Mouse (Mus musculus) left cerebral cortex, adult 18-20 months (tissue): ENCODE data around the gene Map3k14. TPM values are rescaled to one million over a fixed set of nuclear protein-coding genes. Genes with fewer than 3 reads are reported as not detected.
A peak's percentile ranks its signal among the peaks of the same experiment; 100 is the strongest.

Source experiments
- DNase-seq, 2 experiments: peaks; one replicate each; pipeline ENCODE4 v3.0.0; 2021 to 2022; ENCODE audit warnings: low spot score in 2 of 2, mixed read lengths in 1 of 2
- total RNA-seq, 2 experiments: library from RNA; stranded (reverse); gene quantifications; 2 replicates each; pipeline ENCODE4 v1.2.3; 2021

The Map3k14 gene
- total RNA-seq, 2 experiments from 2014 or later: 5.7 to 5.9 TPM

DNA sequence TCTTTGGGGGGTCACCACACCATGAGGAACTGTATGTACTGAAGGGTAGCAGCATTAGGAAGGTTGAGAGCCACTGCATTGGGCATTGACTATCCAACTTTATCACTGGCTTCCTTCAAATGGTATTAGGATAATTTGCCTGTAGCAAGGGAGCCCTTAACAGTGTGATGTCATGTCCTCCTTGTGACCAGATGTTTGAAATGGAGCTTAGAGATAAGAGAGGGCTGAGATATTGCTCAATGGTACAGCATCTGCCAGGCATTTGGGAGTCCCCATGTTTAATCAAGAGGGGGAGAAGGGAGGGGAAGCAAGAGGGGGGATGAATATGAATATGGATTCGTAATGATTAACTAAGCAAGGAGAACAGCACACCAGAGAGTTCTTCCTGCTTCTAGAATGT lies 51.9 kb downstream of the Map3k14 start:
- no peak for DNase-seq

DNA sequence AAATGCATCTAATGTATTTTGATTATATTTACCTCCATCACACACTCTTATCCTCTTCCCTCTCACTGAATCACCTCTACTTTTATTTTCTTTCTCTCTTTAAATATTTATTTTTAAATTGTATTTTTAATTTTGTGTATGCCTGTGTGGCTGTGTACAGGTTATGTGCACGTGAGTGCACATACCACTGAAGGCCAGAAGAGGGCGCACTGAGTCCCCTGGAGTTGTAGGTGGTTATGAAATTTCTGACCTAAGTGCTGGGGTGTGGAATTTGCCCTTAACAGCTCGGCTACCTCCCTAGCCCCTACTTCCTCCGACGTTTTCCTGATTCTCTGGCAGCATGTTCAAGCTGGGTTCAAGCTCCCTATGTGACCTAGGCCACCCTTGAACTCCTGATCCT lies 53.6 kb downstream of the Map3k14 start:
- DNase-seq: no peak

DNA sequence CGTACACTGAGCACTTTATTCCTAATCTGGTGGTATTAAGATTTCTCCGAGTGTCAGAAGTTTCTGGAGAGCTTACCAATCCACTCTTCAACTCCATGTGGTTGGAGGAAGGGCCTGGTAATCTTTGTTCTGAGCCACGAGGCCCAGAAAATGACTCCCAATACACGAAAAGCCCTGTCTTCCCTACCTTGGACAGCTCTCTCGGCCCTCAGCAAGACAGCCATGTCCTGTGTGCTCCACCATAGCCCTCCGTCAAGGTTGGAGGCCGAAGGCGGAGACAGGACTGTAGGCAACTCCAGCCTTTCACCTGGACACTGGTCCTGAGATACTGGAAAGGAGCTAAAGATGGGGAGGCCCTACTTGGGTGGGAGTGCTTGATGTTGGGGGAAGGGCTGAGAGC lies 57.0 kb downstream of the Map3k14 start:
- no peak for DNase-seq

DNA sequence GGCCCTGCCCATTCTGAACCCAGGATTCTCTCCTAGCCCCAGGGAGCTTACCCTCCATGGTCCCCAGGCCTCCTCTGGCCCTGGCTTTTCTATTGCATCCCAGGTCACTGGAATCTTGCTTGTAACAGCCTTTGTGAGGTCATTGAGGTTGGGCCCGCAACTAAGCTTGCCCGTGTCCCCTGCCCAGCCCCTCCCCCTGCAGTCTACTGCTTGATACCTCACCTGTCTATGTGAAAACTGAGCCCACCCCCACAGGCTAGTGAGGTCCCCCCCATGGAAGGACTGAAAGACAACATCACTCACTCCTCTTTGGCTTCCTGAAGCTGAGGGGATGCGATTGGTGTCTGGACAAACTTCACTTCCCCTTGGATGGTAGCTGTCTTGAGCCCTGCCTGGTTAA lies 58.8 kb downstream of the Map3k14 start, which contains the start of gene 1700023F06Rik:
Gene 1700023F06Rik (minus strand): TSS at position 101 of the 400 bp plus-strand sequence.
- no peak for DNase-seq

DNA sequence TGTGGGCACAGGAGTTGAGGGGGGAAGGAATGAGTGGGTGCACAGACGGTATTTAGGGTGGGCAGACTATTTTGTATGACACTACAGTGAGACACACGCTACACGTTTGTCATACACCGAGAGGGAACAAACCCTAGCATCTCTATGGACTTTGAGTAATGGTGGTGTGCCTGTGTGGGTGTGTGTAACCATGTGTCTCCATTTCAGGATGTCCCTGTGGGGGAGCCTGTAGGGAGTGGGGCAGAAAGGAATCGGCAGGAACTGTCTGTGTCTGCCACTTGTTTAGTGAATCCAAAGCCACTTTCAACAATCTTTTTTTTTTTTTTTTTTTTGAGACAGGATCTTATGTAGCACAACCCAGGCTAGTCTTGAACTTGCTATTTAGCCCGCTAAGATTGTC lies 61.1 kb downstream of the Map3k14 start:
- DNase-seq: peak in 1 of 2 experiments; percentile 29

DNA sequence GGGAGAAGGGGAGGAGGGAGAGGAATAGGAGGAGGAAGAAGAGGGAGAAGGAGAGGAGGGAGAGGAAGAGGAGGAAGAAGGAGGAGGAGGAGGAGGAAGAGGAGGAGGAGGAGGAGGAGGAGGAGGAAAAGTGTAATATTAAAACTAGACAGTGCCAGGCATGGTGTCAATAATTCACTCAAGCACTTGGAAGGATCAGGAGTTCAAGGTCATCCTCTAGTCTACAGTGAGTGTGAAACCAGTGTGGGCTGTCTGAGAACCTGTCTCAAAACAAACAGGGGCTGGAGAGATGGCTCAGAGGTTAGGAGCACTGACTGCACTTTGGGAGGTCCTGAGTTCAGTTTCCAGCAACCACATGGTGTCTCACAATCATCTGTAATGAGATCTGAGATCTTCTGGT lies 64.9 kb downstream of the Map3k14 start:
- DNase-seq: no peak

DNA sequence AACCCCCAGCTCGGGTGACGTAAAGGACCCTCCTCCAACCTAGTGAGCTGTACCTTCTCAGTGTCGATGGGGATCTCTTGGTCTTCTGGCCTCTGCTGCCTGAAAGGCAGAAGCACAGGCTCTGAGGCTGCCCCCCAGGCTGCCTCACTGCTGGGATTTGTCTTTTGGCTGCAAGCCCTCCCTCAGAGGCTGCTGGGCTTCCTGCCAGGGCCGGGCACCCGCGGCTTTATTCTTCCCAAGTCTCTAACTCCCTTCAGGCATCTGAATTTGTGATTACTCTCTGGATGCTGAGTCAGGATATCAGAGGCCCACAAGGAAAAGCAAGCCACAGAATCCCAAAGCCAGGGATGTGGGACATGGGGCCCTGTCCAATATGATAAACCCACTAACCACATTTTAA lies 65.6 kb downstream of the Map3k14 start:
- peak; percentile 77 to 90 for DNase-seq

DNA sequence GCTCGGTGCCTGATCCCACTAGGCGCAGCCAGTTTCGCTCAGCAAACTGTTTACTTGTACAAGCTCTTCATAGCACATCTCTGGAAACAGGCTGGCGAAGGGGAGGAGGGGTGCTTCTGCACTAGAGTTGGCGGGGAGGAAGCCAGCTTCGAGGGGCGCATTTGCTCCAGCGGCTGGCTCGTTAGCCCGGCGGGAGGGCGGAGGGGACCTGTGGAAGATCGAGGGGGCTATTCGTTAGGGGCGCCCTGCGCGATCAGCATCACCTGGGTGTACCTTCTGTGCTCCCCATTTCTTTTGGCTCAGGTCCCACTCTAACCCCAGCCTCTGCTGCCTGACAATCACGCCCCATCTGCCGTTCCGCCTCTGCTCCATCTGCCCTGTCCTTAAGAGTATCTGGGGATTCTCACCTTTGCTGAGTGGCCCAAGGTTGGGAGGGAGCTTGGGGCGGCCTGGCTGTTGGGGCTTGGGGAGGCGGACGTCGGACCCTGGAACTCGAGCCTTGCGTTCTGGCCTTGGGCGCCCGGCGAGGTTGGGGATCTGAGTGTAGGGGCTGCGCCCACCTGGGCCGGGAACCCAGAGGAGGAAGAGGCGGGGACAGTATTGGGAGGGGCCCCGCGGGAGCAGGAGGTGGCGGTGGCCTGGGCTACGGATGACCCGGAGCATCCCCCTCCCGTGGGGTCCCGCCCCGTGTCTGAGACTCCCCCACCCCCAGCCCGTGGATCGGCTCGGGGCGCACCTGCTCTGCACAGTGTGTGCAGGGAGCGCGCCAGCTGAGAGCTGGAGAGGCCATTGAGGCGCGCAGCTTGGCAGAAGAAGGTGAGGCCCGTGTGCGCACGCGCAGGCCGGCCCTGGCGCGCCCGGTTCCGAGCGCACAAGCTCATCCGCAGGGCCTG lies 68.1 kb downstream of the Map3k14 start:
- peak; percentile 86 to 89 for DNase-seq

DNA sequence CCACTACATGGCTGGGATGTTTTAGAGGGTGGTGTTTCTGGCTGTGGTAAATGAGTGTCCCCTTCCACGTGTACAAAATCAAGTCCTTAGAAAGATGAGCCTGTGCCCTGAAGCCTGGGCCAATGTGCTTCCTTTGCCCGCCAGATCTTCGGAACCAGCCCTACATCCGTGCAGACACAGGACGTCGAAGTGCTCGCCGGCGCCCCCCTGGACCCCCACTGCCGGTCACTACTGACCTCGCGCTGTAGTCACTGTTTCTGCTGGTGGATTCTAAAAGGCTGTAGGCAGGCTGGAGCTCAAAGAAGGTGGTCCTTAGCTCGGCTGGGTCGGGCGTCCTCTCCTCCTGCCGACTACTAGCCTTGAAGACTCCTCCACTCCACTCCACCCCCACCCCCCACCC lies 68.9 kb downstream of the Map3k14 start:
- DNase-seq: no peak

DNA sequence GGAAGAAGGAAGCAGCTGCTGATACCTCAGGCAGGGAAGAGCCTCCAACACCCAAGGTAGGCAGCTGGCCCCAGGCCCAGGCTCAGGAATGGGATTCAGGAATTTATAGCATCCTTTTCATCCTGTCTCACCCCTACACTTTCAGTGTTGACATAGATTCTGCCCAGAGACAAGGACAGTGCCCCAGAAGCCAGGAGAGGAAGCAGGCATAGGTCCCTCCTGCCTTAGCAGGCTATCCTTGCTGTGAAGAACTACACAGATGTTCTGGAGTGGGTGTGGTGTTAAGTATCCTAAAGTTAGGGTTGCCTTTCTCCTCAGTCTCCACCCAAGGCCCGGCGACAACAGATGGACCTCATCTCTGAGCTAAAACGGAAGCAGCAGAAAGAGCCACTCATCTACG lies 69.9 kb downstream of the Map3k14 start:
- peak; percentile 56 to 78 for DNase-seq

DNA sequence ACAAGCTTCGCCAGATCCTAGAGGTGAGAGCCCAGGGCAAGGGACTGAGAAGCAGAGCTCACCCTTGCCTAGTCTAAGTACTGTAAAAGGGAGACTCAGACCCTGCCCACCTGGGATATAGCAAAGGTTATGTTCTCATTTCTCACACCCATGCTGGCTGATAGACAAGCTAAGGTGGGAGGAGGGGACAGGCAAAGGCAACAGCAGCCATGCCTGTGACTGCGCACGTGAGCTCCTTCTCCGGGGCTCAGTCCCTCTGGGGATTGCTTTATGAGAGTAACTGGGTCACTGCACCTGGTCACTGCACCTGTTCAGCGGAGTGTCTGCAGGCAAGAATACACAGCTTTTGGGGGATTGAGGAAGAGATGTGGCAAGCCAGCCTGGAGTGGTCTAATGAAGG lies 71.6 kb downstream of the Map3k14 start:
- peak in 1 of 2 experiments; percentile 22 for DNase-seq

DNA sequence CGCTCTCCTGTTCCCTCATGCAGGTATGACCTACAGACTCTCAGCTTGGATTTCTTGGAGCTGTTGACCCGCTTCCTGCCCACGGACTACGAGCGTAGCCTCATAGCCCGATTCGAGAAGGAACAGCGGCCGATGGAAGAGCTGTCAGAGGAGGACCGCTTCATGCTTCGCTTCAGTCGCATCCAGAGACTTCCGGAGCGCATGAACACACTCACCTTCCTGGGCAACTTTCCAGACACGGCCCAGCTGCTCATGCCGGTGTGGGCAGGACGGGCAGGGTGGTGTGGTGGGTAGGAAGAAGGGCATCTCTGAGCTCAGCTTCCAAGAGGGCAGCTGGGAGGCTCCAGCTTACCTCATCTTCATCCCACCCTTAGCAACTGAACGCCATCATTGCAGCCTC lies 72.0 kb downstream of the Map3k14 start:
- peak; percentile 50 to 59 for DNase-seq

DNA sequence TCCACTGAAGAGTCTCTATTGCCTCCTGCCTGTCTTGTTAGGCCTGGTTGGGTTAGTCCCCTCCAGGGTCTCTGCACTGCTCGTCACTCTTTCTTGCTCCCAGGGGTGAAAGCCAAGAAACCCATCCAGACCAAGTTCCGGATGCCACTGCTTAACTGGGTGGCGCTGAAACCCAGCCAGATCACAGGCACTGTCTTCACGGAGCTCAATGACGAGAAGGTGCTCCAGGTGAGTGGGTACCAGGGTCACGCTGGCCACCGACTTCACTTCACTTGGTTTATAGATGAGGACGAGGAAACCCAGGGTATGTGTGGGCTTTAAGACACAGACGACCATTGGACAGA lies 73.5 kb downstream of the Map3k14 start:
- no peak for DNase-seq

DNA sequence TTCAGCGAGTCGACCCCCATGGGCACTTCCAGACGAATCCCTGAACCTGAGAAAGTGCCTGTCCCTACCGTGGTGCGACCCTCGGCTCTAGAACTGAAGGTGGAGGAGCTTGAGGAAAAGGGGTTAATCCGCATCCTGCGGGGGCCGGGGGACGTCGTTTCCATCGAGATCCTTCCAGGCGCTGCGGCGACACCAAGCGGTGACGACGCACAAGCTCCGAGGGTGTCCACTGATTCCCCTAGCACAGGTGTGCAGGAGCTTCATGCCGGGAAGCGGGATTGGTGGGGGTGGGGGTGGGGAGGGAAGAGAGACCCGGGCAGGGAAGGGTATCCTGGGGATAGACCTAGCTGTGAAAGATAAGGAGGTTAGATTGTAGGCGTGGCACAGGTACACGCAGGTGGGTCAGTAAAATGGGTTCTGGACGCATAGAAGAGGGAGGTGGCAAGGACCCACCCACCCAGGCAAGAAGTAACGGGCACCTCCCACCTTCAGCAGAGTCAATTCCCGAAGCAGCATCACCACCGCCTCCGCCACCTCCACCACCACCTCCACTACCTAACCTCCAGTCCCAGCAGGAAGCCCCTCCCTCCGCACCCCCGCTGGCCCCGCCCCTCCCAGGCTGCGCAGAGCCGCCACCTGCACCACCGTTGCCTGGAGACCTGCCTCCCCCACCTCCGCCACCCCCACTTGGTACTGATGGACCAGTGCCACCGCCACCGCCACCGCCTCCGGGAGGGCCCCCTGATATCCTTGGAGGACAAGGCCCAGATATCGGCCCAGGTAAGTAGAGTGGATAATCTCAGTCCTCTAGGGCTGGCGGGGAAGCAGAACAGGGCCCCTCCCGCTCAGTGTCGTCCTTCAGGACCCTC lies 74.1 kb downstream of the Map3k14 start:
- DNase-seq: peak; percentile 74 to 78

DNA sequence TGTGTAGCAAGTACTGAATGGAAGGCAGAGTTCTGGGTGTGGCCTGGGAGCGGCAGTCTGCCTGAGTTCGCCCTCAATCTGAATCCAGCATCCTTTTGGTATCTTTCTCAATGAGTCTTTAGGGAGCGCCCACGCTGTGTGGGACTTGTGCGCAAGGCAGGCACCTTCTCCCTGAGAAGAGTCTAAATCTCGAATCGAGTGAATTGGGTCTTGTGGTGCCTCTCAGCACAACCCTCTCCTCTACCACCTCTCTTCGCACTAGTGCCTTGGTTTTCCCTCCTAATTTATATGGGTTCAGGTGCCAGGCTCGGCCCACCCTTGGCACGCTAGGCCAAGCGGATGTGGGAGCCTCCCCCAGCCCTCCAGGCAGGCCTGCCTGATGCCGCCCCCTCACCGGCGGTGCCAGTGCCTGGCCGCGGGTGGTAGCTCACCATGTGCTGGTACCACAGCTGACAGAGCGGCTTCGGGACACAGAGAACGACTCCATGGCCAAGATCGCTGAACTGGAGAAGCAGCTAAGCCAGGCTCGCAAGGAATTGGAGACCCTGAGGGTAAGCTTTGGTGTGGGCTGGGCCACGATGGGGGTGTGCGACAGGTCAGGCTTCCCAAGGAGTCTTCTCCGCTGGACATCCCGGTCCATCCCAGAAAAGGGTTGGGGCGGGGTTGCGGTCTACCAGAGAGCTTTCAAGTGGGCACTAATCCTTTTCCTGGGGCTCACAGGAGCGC lies 74.9 kb downstream of the Map3k14 start:
- peak; percentile 76 to 86 for DNase-seq

DNA sequence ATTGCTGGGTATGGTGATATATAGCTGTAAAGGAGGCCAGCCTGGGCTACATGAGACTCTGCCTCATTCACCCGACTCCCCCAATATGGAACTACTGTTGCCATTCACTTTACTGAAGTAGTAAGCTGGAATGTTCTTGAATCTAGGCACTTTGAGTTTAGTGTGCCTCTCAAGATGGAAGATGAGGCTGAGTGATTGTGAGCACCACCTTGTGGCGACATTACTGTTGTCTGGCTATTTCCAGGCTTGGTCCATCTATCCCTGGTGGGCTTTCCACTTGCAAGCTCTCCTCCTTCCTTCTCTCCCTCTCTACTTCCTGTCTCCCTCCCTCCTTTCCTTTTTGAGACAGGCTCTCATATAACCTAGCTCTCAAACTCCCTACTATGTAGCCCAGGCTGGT lies 82.4 kb downstream of the Map3k14 start:
- DNase-seq: peak in 1 of 2 experiments; percentile 55

DNA sequence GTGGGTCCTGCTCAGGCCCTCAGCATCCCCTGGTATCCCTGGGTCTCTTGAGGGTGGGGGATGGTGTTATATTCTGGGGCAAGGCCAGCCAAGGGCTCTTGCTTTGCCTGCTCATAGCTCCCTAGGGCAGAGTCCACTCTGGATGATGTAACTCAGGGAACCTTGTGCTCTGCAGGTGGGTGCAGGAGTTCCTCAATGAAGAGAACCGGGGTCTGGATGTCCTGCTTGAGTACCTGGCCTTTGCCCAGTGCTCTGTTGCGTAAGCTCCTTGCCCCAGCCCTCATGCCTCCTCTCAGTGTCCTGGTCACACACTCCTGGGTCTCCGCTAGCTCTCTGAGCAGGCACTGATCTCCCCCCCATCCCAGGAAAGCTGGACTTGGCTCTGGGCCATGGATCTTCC lies 85.4 kb downstream of the Map3k14 start:
- no peak for DNase-seq

DNA sequence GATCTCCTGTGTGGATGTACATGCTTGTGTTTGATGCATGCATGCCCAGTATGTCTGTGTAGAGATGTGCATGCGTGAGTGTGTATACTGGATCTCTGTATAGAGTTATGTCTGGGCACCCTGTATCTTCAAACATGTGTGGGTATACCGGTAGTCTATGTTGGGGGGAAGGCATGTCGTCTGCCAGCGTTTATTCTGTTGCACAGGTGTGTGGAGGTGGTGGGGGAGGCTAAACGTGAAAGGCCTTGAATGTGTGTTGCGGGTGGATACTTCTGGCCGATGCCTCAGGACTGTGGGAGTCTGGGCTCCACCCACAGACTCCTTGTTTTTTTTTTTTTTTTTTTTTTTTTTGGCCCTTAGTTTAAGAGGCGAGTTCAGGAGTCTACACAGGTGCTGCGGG lies 85.9 kb downstream of the Map3k14 start:
- peak in 1 of 2 experiments; percentile 42 for DNase-seq

DNA sequence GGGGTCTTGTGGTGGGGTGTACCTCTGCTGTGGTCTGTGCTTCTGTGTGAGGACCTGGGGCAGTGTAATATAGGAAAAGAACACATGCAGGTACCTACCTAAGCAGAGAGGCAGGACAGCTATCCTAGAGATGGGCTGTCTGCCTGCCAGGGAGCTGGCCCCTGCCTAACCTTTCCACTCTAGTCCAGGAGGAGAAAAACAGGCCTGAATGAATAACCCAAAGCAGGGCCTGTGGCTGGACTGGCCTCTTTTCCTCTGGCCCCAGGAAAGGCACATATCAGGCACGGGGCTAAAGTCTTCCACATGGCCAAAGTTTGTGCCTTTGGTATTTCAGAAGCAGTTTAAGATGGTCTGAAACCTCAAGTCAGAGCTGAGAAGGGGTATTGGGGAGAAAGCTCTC lies 86.8 kb downstream of the Map3k14 start:
- DNase-seq: no peak

DNA sequence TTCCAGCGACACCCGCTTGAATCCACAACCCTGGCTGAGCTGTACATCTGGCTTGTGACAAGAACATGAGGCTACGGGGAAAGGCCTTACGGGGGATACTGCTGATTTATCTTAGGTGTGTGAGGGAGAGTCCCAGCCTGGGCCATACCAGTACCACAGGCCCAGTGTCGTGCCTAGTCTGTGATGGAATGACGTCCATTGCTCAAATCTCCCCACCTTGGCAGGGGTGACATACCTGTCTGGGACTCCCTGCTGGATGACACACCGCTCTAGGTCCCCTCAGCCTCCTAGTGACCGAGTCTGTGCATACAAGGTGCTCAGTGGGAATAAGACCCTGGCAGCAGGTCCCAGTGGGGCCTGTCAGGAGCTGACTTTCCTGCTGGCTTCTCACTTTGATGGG lies 88.5 kb downstream of the Map3k14 start:
- no peak for DNase-seq

DNA sequence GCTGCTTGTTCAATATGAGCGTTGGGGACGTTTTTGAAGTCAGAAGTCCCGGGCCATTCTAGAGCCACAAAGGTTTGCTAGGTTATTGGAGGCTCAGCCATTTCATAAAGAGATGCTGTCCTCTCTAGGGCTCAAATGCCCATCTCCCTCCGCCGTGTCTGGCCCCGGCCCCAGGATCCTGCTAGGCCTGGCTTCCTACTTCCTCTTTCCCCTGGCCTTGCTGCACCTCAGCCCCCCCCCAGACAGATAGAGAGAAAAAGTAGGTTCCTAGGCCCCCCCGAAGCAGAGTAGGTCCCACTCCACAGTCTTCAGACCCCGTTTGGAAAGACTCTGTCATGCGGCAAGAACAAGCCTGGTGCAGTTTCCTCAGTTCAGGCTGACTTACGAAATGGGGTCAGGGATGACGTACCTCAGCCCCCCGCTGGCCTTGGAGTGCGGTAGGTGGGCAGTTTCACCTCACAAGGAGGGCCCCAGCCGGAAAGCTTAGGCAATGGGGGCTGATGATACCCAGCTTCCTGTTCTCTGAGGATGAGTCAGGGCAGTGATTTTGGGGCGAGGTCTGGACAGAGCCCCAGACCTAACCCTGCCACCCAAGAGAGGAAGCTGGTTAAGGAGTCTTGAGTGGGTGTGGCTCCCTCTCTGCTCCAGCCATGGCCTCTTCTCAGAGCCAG lies 89.3 kb downstream of the Map3k14 start:
- DNase-seq: no peak
